Mouse (Mus musculus): ENCODE results near the gene Prr5l. TPM values are rescaled to one million over a fixed set of nuclear protein-coding genes. Genes with fewer than 3 reads are reported as not detected.
"Not testable (repeated sequence)": the region's sequence is repeated elsewhere in the genome, so short reads cannot be mapped to it uniquely, and the experiment has no call there.

Gene Prr5l
- polyA plus RNA-seq, 1 experiment: 3.9 TPM

- TF ChIP-seq CTCF (IDR thresholded peaks at IDR 0.05; ENCODE audit: low read depth, low read length) (no peak), POLR2A (IDR thresholded peaks at IDR 0.05; ENCODE audit: borderline replicate concordance, low read depth, low read length) (no peak)
- H3K4me1 ChIP-seq (ENCODE audit: control insufficient read depth, insufficient read depth, low read length): peaks cover 6% of the 10 kb centered on the region
- no peak overlapping the region for H3K27ac ChIP-seq (ENCODE audit: insufficient read depth, low read depth, low read length)
- no peak overlapping the region for H3K4me3 ChIP-seq (ENCODE audit: insufficient read depth, low read length)
Measured at GRCm38 (mm10) chr2:101756069-101756753, 126.6 kb downstream of the Prr5l start.

- Histone ChIP-seq H3K4me1 (ENCODE audit: control insufficient read depth, insufficient read depth, low read length) (peaks cover 6% of the 10 kb centered on the region), H3K27ac (ENCODE audit: insufficient read depth, low read depth, low read length) (no peak overlapping the region), H3K4me3 (ENCODE audit: insufficient read depth, low read length) (no peak overlapping the region)
- TF ChIP-seq CTCF (IDR thresholded peaks at IDR 0.05; ENCODE audit: low read depth, low read length) (no peak), POLR2A (IDR thresholded peaks at IDR 0.05; ENCODE audit: borderline replicate concordance, low read depth, low read length) (no peak)
Measured at GRCm38 (mm10) chr2:101754939-101755555, 127.8 kb downstream of the Prr5l start.

GRCm38 (mm10) chr2:101754428-101754827 is 128.4 kb downstream of the Prr5l start:
- H3K4me1 ChIP-seq (ENCODE audit: control insufficient read depth, insufficient read depth, low read length): peaks cover 6% of the 10 kb centered on the region
- H3K27ac ChIP-seq (ENCODE audit: insufficient read depth, low read depth, low read length): no peak overlapping the region
- no peak overlapping the region for H3K4me3 ChIP-seq (ENCODE audit: insufficient read depth, low read length)
- no peak for TF ChIP-seq POLR2A (IDR thresholded peaks at IDR 0.05; ENCODE audit: borderline replicate concordance, low read depth, low read length)
- TF ChIP-seq CTCF (IDR thresholded peaks at IDR 0.05; ENCODE audit: low read depth, low read length): no peak

GRCm38 (mm10) chr2:101752979-101753378 is 129.8 kb downstream of the Prr5l start:
- Histone ChIP-seq H3K4me1 (ENCODE audit: control insufficient read depth, insufficient read depth, low read length) (peaks cover 6% of the 10 kb centered on the region), H3K4me3 (ENCODE audit: insufficient read depth, low read length) (no peak overlapping the region), H3K27ac (ENCODE audit: insufficient read depth, low read depth, low read length) (no peak overlapping the region)
- TF ChIP-seq CTCF (IDR thresholded peaks at IDR 0.05; ENCODE audit: low read depth, low read length) (no peak), POLR2A (IDR thresholded peaks at IDR 0.05; ENCODE audit: borderline replicate concordance, low read depth, low read length) (no peak)

GRCm38 (mm10) chr2:101752402-101752801 is 130.4 kb downstream of the Prr5l start:
- Histone ChIP-seq H3K4me3 (ENCODE audit: insufficient read depth, low read length) (no peak overlapping the region), H3K4me1 (ENCODE audit: control insufficient read depth, insufficient read depth, low read length) (peaks cover 6% of the 10 kb centered on the region), H3K27ac (ENCODE audit: insufficient read depth, low read depth, low read length) (no peak overlapping the region)
- TF ChIP-seq POLR2A (IDR thresholded peaks at IDR 0.05; ENCODE audit: borderline replicate concordance, low read depth, low read length): no peak
- no peak for TF ChIP-seq CTCF (IDR thresholded peaks at IDR 0.05; ENCODE audit: low read depth, low read length)

- TF ChIP-seq CTCF (IDR thresholded peaks at IDR 0.05; ENCODE audit: low read depth, low read length) (no peak), POLR2A (IDR thresholded peaks at IDR 0.05; ENCODE audit: borderline replicate concordance, low read depth, low read length) (no peak)
- Histone ChIP-seq H3K27ac (ENCODE audit: insufficient read depth, low read depth, low read length) (no peak overlapping the region), H3K4me3 (ENCODE audit: insufficient read depth, low read length) (no peak overlapping the region), H3K4me1 (ENCODE audit: control insufficient read depth, insufficient read depth, low read length) (peaks cover 6% of the 10 kb centered on the region)
Measured at GRCm38 (mm10) chr2:101751236-101751922, 131.4 kb downstream of the Prr5l start.

- Histone ChIP-seq H3K4me1 (ENCODE audit: control insufficient read depth, insufficient read depth, low read length) (no peaks in the 10 kb centered on the region), H3K4me3 (ENCODE audit: insufficient read depth, low read length) (no peak overlapping the region), H3K27ac (ENCODE audit: insufficient read depth, low read depth, low read length) (no peak overlapping the region)
- TF ChIP-seq POLR2A (IDR thresholded peaks at IDR 0.05; ENCODE audit: borderline replicate concordance, low read depth, low read length) (no peak), CTCF (IDR thresholded peaks at IDR 0.05; ENCODE audit: low read depth, low read length) (no peak)
Measured at GRCm38 (mm10) chr2:101746537-101746936, 136.3 kb downstream of the Prr5l start.

- not testable (repeated sequence) for H3K4me3 ChIP-seq (ENCODE audit: insufficient read depth, low read length); H3K27ac ChIP-seq (ENCODE audit: insufficient read depth, low read depth, low read length); H3K4me1 ChIP-seq (ENCODE audit: control insufficient read depth, insufficient read depth, low read length)
Measured at GRCm38 (mm10) chr2:101745656-101746055, 137.2 kb downstream of the Prr5l start.

- TF ChIP-seq CTCF (IDR thresholded peaks at IDR 0.05; ENCODE audit: low read depth, low read length): no peak
- no peak for TF ChIP-seq POLR2A (IDR thresholded peaks at IDR 0.05; ENCODE audit: borderline replicate concordance, low read depth, low read length)
Measured at GRCm38 (mm10) chr2:101742072-101742860, 140.6 kb downstream of the Prr5l start.

More at GRCm38 (mm10) chr2:101742072-101742860, 140.6 kb downstream of the Prr5l start:
- Histone ChIP-seq H3K4me3 (ENCODE audit: insufficient read depth, low read length) (no peak overlapping the region), H3K4me1 (ENCODE audit: control insufficient read depth, insufficient read depth, low read length) (no peaks in the 10 kb centered on the region), H3K27ac (ENCODE audit: insufficient read depth, low read depth, low read length) (no peak overlapping the region)

All from bone marrow macrophage, adult 2 months (primary cell).